Mouse (Mus musculus): ENCODE measurements around the gene Jdp2.

DNA sequence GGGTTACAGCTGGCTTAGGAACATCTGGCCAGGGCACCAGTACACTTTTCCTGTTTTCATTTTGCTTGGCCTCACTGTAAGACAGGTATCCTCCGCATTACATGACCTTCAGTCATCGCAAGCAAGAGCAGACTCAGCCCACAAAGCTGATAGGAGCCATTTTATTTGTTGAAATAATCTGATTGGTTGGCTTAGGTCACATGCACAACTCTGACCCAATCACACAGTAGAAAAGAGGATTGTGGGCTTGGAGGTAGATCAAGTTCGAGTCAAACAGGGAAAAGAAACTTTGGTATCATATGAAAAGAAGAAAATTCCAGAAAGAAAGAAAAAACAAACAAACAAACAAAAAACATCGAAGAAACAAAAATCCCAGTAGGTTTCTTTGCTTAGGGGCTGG is 48.4 kb upstream of the Jdp2 start:
- TF ChIP-seq CTCF (conservative IDR thresholded peaks at IDR 0.05; ENCODE audit: low read length), result no peak
- no peak for TF ChIP-seq NANOG (IDR thresholded peaks at IDR 0.05; ENCODE audit: borderline replicate concordance, low read length)
- TF ChIP-seq POU5F1 (IDR thresholded peaks at IDR 0.05; ENCODE audit: borderline replicate concordance, low read length), result no peak
